Mouse (Mus musculus) hindbrain, embryonic 11.5 days (tissue): ENCODE results near the gene Ryr2. TPM values are rescaled to one million over a fixed set of nuclear protein-coding genes. Genes with fewer than 3 reads are reported as not detected.

ENCODE experiments used
- ATAC-seq: fragments of 200-750 bp; cut with Nextera tagmentation; 2 replicates; pipeline ENCODE4 v1.8.0; 2017; ENCODE audit warnings: mild to moderate bottlenecking, moderate TSS enrichment, moderate library complexity; ENCODE audit not compliant: low FRiP score
- DNase-seq: peaks from one replicate; pipeline ENCODE4 v3.0.0-alpha.2; 2015; ENCODE audit warnings: low spot score
- H3K27ac ChIP-seq: fragments of 300-500 bp; sonication (generic); 2 replicates; pipeline ENCODE4 v1.5.1; 2014; ENCODE audit warnings: mild to moderate bottlenecking, low read depth, low read length
- H3K27me3 ChIP-seq: fragments of 300-500 bp; sonication (generic); 2 replicates; pipeline ENCODE4 v1.6.1; 2014; ENCODE audit warnings: mild to moderate bottlenecking, low read length, moderate library complexity, mixed read lengths; ENCODE audit not compliant: control insufficient read depth, insufficient read depth
- H3K36me3 ChIP-seq: fragments of 300-500 bp; sonication (generic); 2 replicates; pipeline ENCODE4 v1.6.1; 2014; ENCODE audit warnings: mild to moderate bottlenecking, low read length, moderate library complexity, mixed read lengths; ENCODE audit not compliant: control insufficient read depth, insufficient read depth
- H3K4me1 ChIP-seq: fragments of 300-500 bp; sonication (generic); replicated peaks from 2 replicates; pipeline ENCODE4 v1.6.1; 2014; ENCODE audit warnings: low read length, mixed read lengths; ENCODE audit not compliant: control insufficient read depth, insufficient read depth
- H3K4me2 ChIP-seq: fragments of 300-500 bp; sonication (generic); replicated peaks from 2 replicates; pipeline ENCODE4 v1.6.1; 2014; ENCODE audit warnings: mild to moderate bottlenecking, low read depth, low read length
- H3K4me3 ChIP-seq: fragments of 300-500 bp; sonication (generic); 2 replicates; pipeline ENCODE4 v1.5.1; 2014; ENCODE audit warnings: low read depth, low read length
- H3K9ac ChIP-seq: fragments of 300-500 bp; sonication (generic); 2 replicates; pipeline ENCODE4 v1.6.1; 2014; ENCODE audit warnings: low read depth, low read length
- H3K9me3 ChIP-seq: fragments of 300-500 bp; sonication (generic); 2 replicates; pipeline ENCODE4 v1.6.1; 2016; ENCODE audit warnings: low read length; ENCODE audit not compliant: control insufficient read depth
- WGBS: fragments of 180-500 bp; shearing (Covaris S2); extraction: QIAGEN DNeasy Blood & Tissue Kit; methylation state at CpG from one replicate; pipeline ENCODE4 v1.1.7; 2014; 5-methylcytosine and 5-hydroxymethylcytosine counted together
- polyA plus RNA-seq: library from polyadenylated mRNA; unstranded; fragments of >200 nt; fragmentation: Nextera tagmentation; extraction: Ambion mirVana; gene quantifications from 2 replicates; pipeline ENCODE4 v1.2.1, GENCODE M21; 2014

The Ryr2 gene
- polyA plus RNA-seq, 1 experiment from 2014 or later: 1.5 TPM

DNA sequence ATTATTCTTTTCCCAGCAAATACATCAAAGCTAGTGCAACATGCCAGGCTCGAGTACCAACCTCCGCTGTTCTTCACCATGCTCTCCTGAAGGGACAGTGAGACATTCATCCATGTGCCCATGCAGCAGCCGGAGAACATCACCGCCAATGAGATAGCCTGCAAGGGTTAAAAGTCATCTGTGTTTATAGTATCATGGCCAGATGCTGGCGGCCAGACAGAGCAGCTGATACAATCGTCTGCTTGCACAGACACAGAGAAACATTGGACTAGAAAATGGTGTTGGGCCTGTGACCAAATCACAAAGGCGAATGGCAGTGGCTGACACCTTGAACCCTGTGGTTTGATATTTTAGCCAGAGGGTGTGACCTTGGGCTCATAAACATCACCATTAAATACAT is 238.7 kb downstream of the Ryr2 start:
- WGBS: 87% methylated on average over 7 of the region's 7 CpGs
- Histone ChIP-seq H3K27me3 (no peaks in the 10 kb centered on the region), H3K9ac (no peak overlapping the region)

GRCm38 (mm10) chr13:11865261-11865660 is 241.5 kb downstream of the Ryr2 start:
- Histone ChIP-seq H3K4me1 (no peaks in the 10 kb centered on the region), H3K4me3 (no peak overlapping the region), H3K4me2 (no peak overlapping the region), H3K27me3 (no peaks in the 10 kb centered on the region), H3K27ac (no peak overlapping the region), H3K9ac (no peak overlapping the region), H3K36me3 (no peaks in the 10 kb centered on the region), H3K9me3 (no peaks in the 10 kb centered on the region)
- ATAC-seq (no peak), DNase-seq (no peak)
- WGBS: 93% methylated on average over 3 of the region's 3 CpGs

More for the DNA sequence above, 238.7 kb downstream of the Ryr2 start:
- Histone ChIP-seq H3K4me1 (no peaks in the 10 kb centered on the region), H3K4me2 (no peak overlapping the region), H3K36me3 (no peaks in the 10 kb centered on the region), H3K4me3 (no peak overlapping the region), H3K9me3 (no peaks in the 10 kb centered on the region), H3K27ac (no peak overlapping the region)
- no peak for ATAC-seq
- no peak for DNase-seq

GRCm38 (mm10) chr13:11851691-11852090 is 255.1 kb downstream of the Ryr2 start:
- WGBS: 95% methylated on average over 3 of the region's 3 CpGs
- DNase-seq (no peak), ATAC-seq (no peak)
- no peaks in the 10 kb centered on the region for H3K9me3 ChIP-seq
- no peak overlapping the region for H3K4me2 ChIP-seq
- no peaks in the 10 kb centered on the region for H3K36me3 ChIP-seq
- H3K27me3 ChIP-seq: no peaks in the 10 kb centered on the region
- no peak overlapping the region for H3K4me3 ChIP-seq
- no peaks in the 10 kb centered on the region for H3K4me1 ChIP-seq
- H3K27ac ChIP-seq: no peak overlapping the region
- no peak overlapping the region for H3K9ac ChIP-seq

DNA sequence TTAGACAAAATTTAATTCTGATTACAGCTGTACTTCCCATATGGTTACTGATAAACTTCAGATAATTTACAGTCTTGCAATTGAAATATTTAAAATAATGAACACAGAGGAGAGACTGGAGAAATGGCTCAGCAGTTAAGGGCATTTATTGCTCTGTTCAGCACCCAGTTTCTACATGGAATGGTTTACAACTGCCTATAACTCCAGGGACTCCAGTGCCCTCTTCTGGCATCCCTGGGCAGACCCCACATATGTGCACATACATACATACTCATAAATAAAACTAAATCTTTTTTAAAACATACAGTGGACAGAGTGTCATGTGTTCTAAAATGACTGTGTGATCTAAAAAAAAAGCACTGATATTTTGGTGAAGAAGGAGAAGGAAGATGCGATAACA is 262.9 kb downstream of the Ryr2 start:
- Histone ChIP-seq H3K27me3 (no peaks in the 10 kb centered on the region), H3K4me1 (no peaks in the 10 kb centered on the region), H3K9me3 (no peaks in the 10 kb centered on the region), H3K36me3 (no peaks in the 10 kb centered on the region), H3K4me3 (no peak overlapping the region), H3K27ac (no peak overlapping the region), H3K9ac (no peak overlapping the region), H3K4me2 (no peak overlapping the region)
- ATAC-seq (no peak), DNase-seq (no peak)
- WGBS: 97% methylated on average over 1 of the region's 1 CpGs

DNA sequence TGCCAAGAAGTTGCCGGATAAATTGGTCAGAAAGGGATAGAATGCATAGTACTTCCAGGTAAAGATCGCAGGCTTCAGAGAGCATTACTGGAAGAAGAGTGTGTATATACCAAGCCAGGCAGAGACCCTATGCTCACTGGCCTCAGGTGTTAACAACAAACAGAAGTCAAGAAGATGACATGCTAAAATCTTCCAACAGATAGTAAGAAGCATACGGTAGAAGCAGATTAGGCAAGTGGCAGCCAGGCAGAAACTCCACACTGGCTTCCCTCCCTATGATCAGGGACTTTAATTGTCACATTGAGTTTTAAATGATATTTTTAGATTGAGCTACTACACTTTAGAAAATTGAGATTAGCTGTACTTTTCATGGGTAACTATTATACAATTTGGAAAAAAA is 268.9 kb downstream of the Ryr2 start:
- Histone ChIP-seq H3K4me1 (no peaks in the 10 kb centered on the region), H3K4me3 (no peak overlapping the region), H3K27me3 (no peaks in the 10 kb centered on the region), H3K27ac (no peak overlapping the region), H3K36me3 (no peaks in the 10 kb centered on the region), H3K9me3 (no peaks in the 10 kb centered on the region), H3K9ac (no peak overlapping the region), H3K4me2 (no peak overlapping the region)
- ATAC-seq (no peak), DNase-seq (no peak)
- 96% methylated on average over 3 of the region's 3 CpGs for WGBS

DNA sequence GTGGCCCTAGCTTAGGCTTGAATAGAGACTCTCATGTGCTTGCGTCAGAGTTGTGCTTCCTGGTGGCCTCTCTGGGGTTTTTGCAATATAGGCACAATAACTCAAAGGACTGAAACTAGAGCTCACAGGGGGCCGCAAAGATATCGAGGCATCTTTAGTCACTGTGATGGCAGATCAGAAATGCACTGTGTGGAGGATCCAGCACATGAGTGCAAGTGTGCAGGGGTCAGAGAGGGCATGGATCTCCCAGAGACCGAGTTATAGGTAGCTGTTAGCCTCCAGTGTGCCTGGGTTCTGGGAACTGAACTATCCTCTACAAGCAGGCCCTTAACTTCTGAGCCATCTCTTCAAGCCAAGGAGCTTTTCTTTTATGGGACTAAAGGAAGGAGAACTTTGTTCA is 269.6 kb downstream of the Ryr2 start:
- Histone ChIP-seq H3K4me2 (no peak overlapping the region), H3K27me3 (no peaks in the 10 kb centered on the region), H3K27ac (no peak overlapping the region), H3K9ac (no peak overlapping the region), H3K4me1 (no peaks in the 10 kb centered on the region), H3K36me3 (no peaks in the 10 kb centered on the region), H3K4me3 (no peak overlapping the region), H3K9me3 (no peaks in the 10 kb centered on the region)
- DNase-seq (no peak), ATAC-seq (no peak)
- 91% methylated on average over 4 of the region's 4 CpGs for WGBS

GRCm38 (mm10) chr13:11836304-11837078 is 270.3 kb downstream of the Ryr2 start:
- Histone ChIP-seq H3K36me3 (no peaks in the 10 kb centered on the region), H3K27ac (no peak overlapping the region), H3K4me2 (no peak overlapping the region), H3K9me3 (no peaks in the 10 kb centered on the region), H3K27me3 (no peaks in the 10 kb centered on the region), H3K4me1 (no peaks in the 10 kb centered on the region), H3K9ac (no peak overlapping the region), H3K4me3 (no peak overlapping the region)
- ATAC-seq: no peak
- 70% methylated on average over 6 of the region's 6 CpGs for WGBS
- DNase-seq: no peak

GRCm38 (mm10) chr13:11831210-11831609 is 275.5 kb downstream of the Ryr2 start:
- no peak overlapping the region for H3K27ac ChIP-seq
- no peaks in the 10 kb centered on the region for H3K27me3 ChIP-seq
- no peak overlapping the region for H3K9ac ChIP-seq
- H3K4me1 ChIP-seq: no peaks in the 10 kb centered on the region
- no peak overlapping the region for H3K4me3 ChIP-seq
- H3K36me3 ChIP-seq: no peaks in the 10 kb centered on the region
- WGBS: 74% methylated on average over 4 of the region's 4 CpGs
- H3K9me3 ChIP-seq: no peaks in the 10 kb centered on the region
- DNase-seq: peak; percentile 9
- no peak overlapping the region for H3K4me2 ChIP-seq
- 0 out of 2 replicates have a peak, but pooled peaks have one; percentile 47 for ATAC-seq

DNA sequence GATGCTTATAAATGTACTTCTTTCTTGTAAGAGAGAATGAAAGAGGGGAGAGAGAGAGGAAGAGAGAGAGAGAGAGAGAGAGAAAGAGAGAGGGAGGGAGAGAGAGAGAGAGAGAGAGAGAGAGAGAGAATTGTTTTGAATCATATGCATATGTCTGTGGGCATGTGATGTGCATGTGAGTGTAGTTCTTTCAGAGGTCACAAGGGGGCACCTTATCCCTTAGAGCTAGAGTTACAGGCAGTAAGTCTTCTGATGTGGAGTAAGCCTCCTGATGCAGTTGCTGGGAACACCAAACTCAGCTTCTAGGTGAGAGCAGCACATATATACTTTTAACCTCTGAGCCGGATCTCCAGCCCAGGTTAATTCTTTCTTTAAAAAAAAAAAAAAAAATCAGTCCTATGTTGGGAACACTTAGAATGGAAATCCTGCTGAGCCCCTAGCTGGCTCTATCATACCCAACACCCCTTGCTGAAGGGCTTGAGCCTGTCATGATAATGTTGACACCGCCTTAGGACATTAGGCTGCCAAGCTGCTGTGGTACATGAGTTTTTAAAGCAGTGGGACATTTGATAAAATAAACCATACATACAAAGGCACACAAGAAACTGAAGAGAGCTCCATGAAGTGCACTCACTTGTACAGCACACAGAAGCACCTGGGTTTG is 281.1 kb downstream of the Ryr2 start:
- 95% methylated on average over 2 of the region's 2 CpGs for WGBS
- H3K27ac ChIP-seq: no peak overlapping the region
- DNase-seq (peak; percentile 8), ATAC-seq (no peak)
- H3K4me3 ChIP-seq: no peak overlapping the region
- H3K27me3 ChIP-seq: no peaks in the 10 kb centered on the region
- H3K4me1 ChIP-seq: no peaks in the 10 kb centered on the region
- no peak overlapping the region for H3K4me2 ChIP-seq
- H3K9me3 ChIP-seq: no peaks in the 10 kb centered on the region
- no peak overlapping the region for H3K9ac ChIP-seq
- no peaks in the 10 kb centered on the region for H3K36me3 ChIP-seq
